ENCODE assay signal across 9 mouse cellular contexts in the genomic region with DNA sequence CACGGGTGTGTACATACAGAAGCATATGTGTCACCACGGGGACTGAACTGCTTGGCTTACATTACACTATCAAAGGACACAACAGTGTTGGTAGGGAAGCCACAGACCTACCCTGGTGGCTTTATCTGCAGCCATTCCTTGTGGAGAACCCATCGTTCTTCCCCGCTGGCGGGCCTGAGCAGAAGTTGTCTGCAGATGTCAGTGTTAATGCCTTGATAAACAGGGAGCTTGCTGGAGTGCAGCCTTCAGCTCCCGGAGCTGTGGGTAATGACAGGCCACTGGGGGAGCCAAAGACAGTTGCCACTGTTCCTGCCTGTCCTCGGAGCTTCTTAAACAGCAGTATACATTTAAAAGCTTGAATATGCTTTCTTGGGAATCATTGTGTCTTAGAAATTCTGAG.
DNase-seq lines count a peak whose midpoint lies in the region; ATAC-seq and TF ChIP-seq lines count a peak whose summit lies in the region.
"Had no signal": no experiment of that assay in that cellular context is flagged by ENCODE, and none has a peak within 500 bp of the region (broad histone marks: within the 10 kb centered on the region; RNA-seq: fewer than 3 reads in every experiment).

No protein-coding gene starts in this region.

- no peak overlapping the region for H3K4me2 ChIP-seq in heart, embryonic 12.5 days

- H3K27ac ChIP-seq in heart, embryonic 12.5 days (ENCODE audit: poor library complexity, severe bottlenecking): 0 out of 2 replicates have a peak overlapping the region, but pooled peaks have one; percentile 16
- H3K27ac ChIP-seq in heart, embryonic 10.5 days: no peak overlapping the region
- no peak overlapping the region for H3K27ac ChIP-seq in left cerebral cortex, adult 2 months
- H3K27ac ChIP-seq in cerebellum, adult 2 months (ENCODE audit: insufficient read depth, low read length): no peak overlapping the region

- no peak overlapping the region for H3K4me3 ChIP-seq in heart, embryonic 12.5 days
- no peak overlapping the region for H3K4me3 ChIP-seq in heart, embryonic 10.5 days
- H3K4me3 ChIP-seq in left cerebral cortex, adult 2 months: no peak overlapping the region
- no peak overlapping the region for H3K4me3 ChIP-seq in cerebellum, adult 2 months (replicated peaks; ENCODE audit: insufficient read depth, low read depth, low read length)

- intact Hi-C loops in left cerebral cortex, adult 2 months (cut with DNase I): no loop called here

- no peak for DNase-seq in heart, embryonic 10.5 days (ENCODE audit: low spot score)
- no peak for DNase-seq in left cerebral cortex, adult 2 months (ENCODE audit: extremely low spot score in 1 of 2, low spot score in 2 of 2)
- DNase-seq in left cerebral cortex, adult 11 months (ENCODE audit: low spot score): no peak
- DNase-seq in MEL-GATA-1-ER (ENCODE audit: extremely low read depth, low read depth): peak; percentile 10
- DNase-seq in c-Kit-positive CD71-positive TER-119-positive erythroid progenitor cells, embryonic 14.5 days (ENCODE audit: low spot score): no peak
- DNase-seq in cerebellum, adult 2 months: no peak

- ATAC-seq in heart, embryonic 12.5 days (ENCODE audit: insufficient number of reproducible peaks, low FRiP score): no peak
- peak; percentile 93 for ATAC-seq in common myeloid progenitor, adult 5-6 weeks (replicated peaks; ENCODE audit: low read depth, poor library complexity, severe bottlenecking)
- ATAC-seq: CD4-positive, CD25-positive, alpha-beta regulatory T cell, adult 4 months had no signal

- 38% methylated on average over 7 of the region's 7 CpGs for WGBS in heart, embryonic 12.5 days
- 32% methylated on average over 7 of the region's 7 CpGs for WGBS in heart, embryonic 10.5 days
- 70% methylated on average over 7 of the region's 7 CpGs for whole genome bisulfite sequencing in cerebellum, adult 2 months

- no peaks in the 10 kb centered on the region for H3K36me3 ChIP-seq in heart, embryonic 12.5 days
- no peaks in the 10 kb centered on the region for H3K36me3 ChIP-seq in heart, embryonic 10.5 days

- no peak for TF ChIP-seq POLR2A in cerebellum, adult 2 months (IDR thresholded peaks at IDR 0.05; ENCODE audit: borderline replicate concordance, insufficient read depth, low read length)

- H3K27me3 ChIP-seq in heart, embryonic 12.5 days (replicated peaks): peaks cover 21% of the 10 kb centered on the region
- H3K27me3 ChIP-seq in heart, embryonic 10.5 days (ENCODE audit: insufficient read depth, poor library complexity, severe bottlenecking): peaks cover 52% of the 10 kb centered on the region
- H3K27me3 ChIP-seq in cerebellum, adult 2 months (ENCODE audit: control insufficient read depth, insufficient read depth, low read length): no peaks in the 10 kb centered on the region

- no peak overlapping the region for H3K9ac ChIP-seq in heart, embryonic 12.5 days

- peaks cover 11% of the 10 kb centered on the region for H3K4me1 ChIP-seq in heart, embryonic 12.5 days (replicated peaks)
- H3K4me1 ChIP-seq in heart, embryonic 10.5 days: peaks cover 8% of the 10 kb centered on the region; the same call in 1 of the 2 replicates
- H3K4me1 ChIP-seq in cerebellum, adult 2 months (ENCODE audit: control insufficient read depth, insufficient read depth, low read length): peaks cover 3% of the 10 kb centered on the region; the same call in 1 of the 2 replicates

- peak; percentile 24 for TF ChIP-seq CTCF in left cerebral cortex, adult 2 months (IDR thresholded peaks at IDR 0.05)
- TF ChIP-seq CTCF in cerebellum, adult 2 months (IDR thresholded peaks at IDR 0.05; ENCODE audit: borderline replicate concordance, insufficient read depth, low read depth, low read length): no peak

- H3K9me3 ChIP-seq in heart, embryonic 12.5 days (replicated peaks): no peaks in the 10 kb centered on the region
- H3K9me3 ChIP-seq in heart, embryonic 10.5 days: no peaks in the 10 kb centered on the region
